Mouse (Mus musculus) ovary, postnatal 36 days (tissue): Measurements from ENCODE around the gene Muc5b.
"Not testable (repeated sequence)": the region's sequence is repeated elsewhere in the genome, so short reads cannot be mapped to it uniquely, and the experiment has no call there.

Source experiments
- DNase-seq: peaks from one replicate; pipeline ENCODE4 v3.0.0; 2022; ENCODE audit warnings: low spot score, mixed read lengths

The Muc5b gene

GRCm38 (mm10) chr7:141838779-141839178 lies at the start of gene Muc5b:
Gene Muc5b (plus strand): TSS chr7:141839070.
- no peak for DNase-seq

- DNase-seq: no peak
Observed at GRCm38 (mm10) chr7:141794251-141794650, 44.6 kb upstream of the Muc5b start.

- no peak for DNase-seq
Observed at GRCm38 (mm10) chr7:141803206-141803605, 35.7 kb upstream of the Muc5b start.

GRCm38 (mm10) chr7:141805384-141805783 lies 33.5 kb upstream of the Muc5b start:
- no peak for DNase-seq

- not testable (repeated sequence) for DNase-seq
Observed at GRCm38 (mm10) chr7:141807823-141808222, 31.0 kb upstream of the Muc5b start.

- DNase-seq: not testable (repeated sequence)
Observed at GRCm38 (mm10) chr7:141809933-141810332, 28.9 kb upstream of the Muc5b start.

- DNase-seq: no peak
Observed at GRCm38 (mm10) chr7:141813321-141813720, 25.5 kb upstream of the Muc5b start.

- no peak for DNase-seq
Observed at GRCm38 (mm10) chr7:141815361-141815760, 23.5 kb upstream of the Muc5b start.

GRCm38 (mm10) chr7:141817355-141818075 lies 21.4 kb upstream of the Muc5b start:
- no peak for DNase-seq

- no peak for DNase-seq
Observed at GRCm38 (mm10) chr7:141818267-141818666, 20.6 kb upstream of the Muc5b start.

- no peak for DNase-seq
Observed at GRCm38 (mm10) chr7:141822582-141823261, 16.1 kb upstream of the Muc5b start.

GRCm38 (mm10) chr7:141823699-141824098 lies 15.2 kb upstream of the Muc5b start:
- DNase-seq: no peak

- no peak for DNase-seq
Observed at GRCm38 (mm10) chr7:141824398-141824797, 14.5 kb upstream of the Muc5b start.

- no peak for DNase-seq
Observed at GRCm38 (mm10) chr7:141835941-141836340, 2.9 kb upstream of the Muc5b start.

GRCm38 (mm10) chr7:141836423-141836822 lies 2.4 kb upstream of the Muc5b start:
- no peak for DNase-seq

- DNase-seq: no peak
Observed at GRCm38 (mm10) chr7:141840354-141840753, 1.5 kb downstream of the Muc5b start.

GRCm38 (mm10) chr7:141861046-141861445 lies 22.2 kb downstream of the Muc5b start:
- no peak for DNase-seq

GRCm38 (mm10) chr7:141869644-141870043 lies 30.8 kb downstream of the Muc5b start:
- no peak for DNase-seq

- DNase-seq: no peak
Observed at GRCm38 (mm10) chr7:141870553-141870952, 31.7 kb downstream of the Muc5b start.

- DNase-seq: no peak
Observed at GRCm38 (mm10) chr7:141874891-141875290, 36.0 kb downstream of the Muc5b start.

GRCm38 (mm10) chr7:141878813-141879212 lies 39.9 kb downstream of the Muc5b start:
- no peak for DNase-seq

GRCm38 (mm10) chr7:141892151-141892550 lies 53.3 kb downstream of the Muc5b start:
- no peak for DNase-seq

- no peak for DNase-seq
Observed at GRCm38 (mm10) chr7:141901825-141902224, 63.0 kb downstream of the Muc5b start.
